Mouse (Mus musculus) liver, embryonic 13.5 days (tissue): ENCODE data around the gene Mrps15. TPM values are rescaled to one million over a fixed set of nuclear protein-coding genes. Genes with fewer than 3 reads are reported as not detected.

Source experiments
- ATAC-seq: fragments of 200-750 bp; cut with Nextera tagmentation; 2 replicates; pipeline ENCODE4 v1.8.0; 2017; ENCODE audit warnings: low read depth, mild to moderate bottlenecking, moderate number of reproducible peaks, moderate library complexity
- DNase-seq: peaks from one replicate; pipeline ENCODE4 v3.0.0; 2022
- H3K27ac ChIP-seq: fragments of 300-500 bp; sonication (generic); 2 replicates; pipeline ENCODE4 v1.5.1; 2015; ENCODE audit warnings: moderate library complexity, mild to moderate bottlenecking, inconsistent platforms
- H3K27me3 ChIP-seq: fragments of 300-500 bp; sonication (generic); 2 replicates; pipeline ENCODE4 v1.6.1; 2015; ENCODE audit warnings: mild to moderate bottlenecking, inconsistent platforms
- H3K36me3 ChIP-seq: fragments of 300-500 bp; sonication (generic); 2 replicates; pipeline ENCODE4 v1.6.1; 2015; ENCODE audit warnings: mild to moderate bottlenecking, inconsistent platforms
- H3K4me1 ChIP-seq: fragments of 300-500 bp; sonication (generic); replicated peaks from 2 replicates; pipeline ENCODE4 v1.6.1; 2015; ENCODE audit warnings: inconsistent platforms
- H3K4me2 ChIP-seq: fragments of 300-500 bp; sonication (generic); 2 replicates; pipeline ENCODE4 v1.6.1; 2015; ENCODE audit warnings: inconsistent platforms, mild to moderate bottlenecking, moderate library complexity
- H3K4me3 ChIP-seq: fragments of 300-500 bp; sonication (generic); replicated peaks from 2 replicates; pipeline ENCODE4 v1.5.1; 2015; ENCODE audit warnings: mild to moderate bottlenecking, inconsistent platforms
- H3K9ac ChIP-seq: fragments of 300-500 bp; sonication (generic); 2 replicates; pipeline ENCODE4 v1.6.1; 2015; ENCODE audit warnings: mild to moderate bottlenecking, inconsistent platforms
- H3K9me3 ChIP-seq: fragments of 300-500 bp; sonication (generic); replicated peaks from 2 replicates; pipeline ENCODE4 v1.6.1; 2016; ENCODE audit warnings: inconsistent platforms
- WGBS: fragments of 180-500 bp; shearing (Covaris S2); methylation state at CpG from one replicate; pipeline ENCODE4 v1.1.7; 2015; ENCODE audit not compliant: insufficient replicate concordance; 5-methylcytosine and 5-hydroxymethylcytosine counted together
- polyA plus RNA-seq: library from polyadenylated mRNA; unstranded; fragments of >200 nt; fragmentation: Nextera tagmentation; extraction: Ambion mirVana; gene quantifications from 2 replicates; pipeline ENCODE4 v1.2.1, GENCODE M21; 2015

Mrps15 gene
- polyA plus RNA-seq, 1 experiment from 2014 or later, result 112 TPM

- H3K36me3 ChIP-seq, result no peaks in the 10 kb centered on the region
- DNase-seq, result no peak
- ATAC-seq, result no peak
- H3K4me2 ChIP-seq, result no peak overlapping the region
- WGBS, result 57% methylated on average over 5 of the region's 5 CpGs
- no peak overlapping the region for H3K27ac ChIP-seq
- no peak overlapping the region for H3K9ac ChIP-seq
- H3K4me1 ChIP-seq, result no peaks in the 10 kb centered on the region
- H3K4me3 ChIP-seq, result no peak overlapping the region
- no peaks in the 10 kb centered on the region for H3K9me3 ChIP-seq
- 0 out of 2 replicates have a peak, but pooled peaks cover 4% of the 10 kb centered on the region for H3K27me3 ChIP-seq
Measured at GRCm38 (mm10) chr4:126035413-126035812, 11.3 kb upstream of the Mrps15 start.

GRCm38 (mm10) chr4:126051617-126052016, 4.9 kb downstream of the Mrps15 start:
- ATAC-seq, result no peak
- Histone ChIP-seq H3K4me3 (no peak overlapping the region), H3K27ac (no peak overlapping the region), H3K4me2 (no peak overlapping the region), H3K27me3 (no peaks in the 10 kb centered on the region), H3K4me1 (peaks cover 17% of the 10 kb centered on the region), H3K36me3 (peaks cover 67% of the 10 kb centered on the region), H3K9ac (no peak overlapping the region), H3K9me3 (no peaks in the 10 kb centered on the region)
- WGBS, result 64% methylated on average over 7 of the region's 7 CpGs
- no peak for DNase-seq

GRCm38 (mm10) chr4:126057207-126058133, 10.7 kb downstream of the Mrps15 start:
- Histone ChIP-seq H3K9ac (peak overlapping the region; percentile 83), H3K27ac (peak overlapping the region; percentile 89), H3K9me3 (no peaks in the 10 kb centered on the region), H3K4me3 (peak overlapping the region; percentile 80), H3K27me3 (no peaks in the 10 kb centered on the region), H3K4me2 (peak overlapping the region; percentile 92), H3K36me3 (peaks cover 35% of the 10 kb centered on the region), H3K4me1 (peaks cover 25% of the 10 kb centered on the region)
- 8% methylated on average over 19 of the region's 19 CpGs for WGBS
- ATAC-seq (peak; percentile 41), DNase-seq (no peak)

- peak within 1 kb of the TSS; percentile 92 for H3K4me2 ChIP-seq
- H3K4me3 ChIP-seq, result peak within 1 kb of the TSS; percentile 80
- H3K27me3 ChIP-seq, result no peaks in the 10 kb centered on the region
- 2% methylated on average over 57 of the region's 57 CpGs for WGBS
- peaks cover 28% of the 10 kb centered on the region for H3K36me3 ChIP-seq
- peaks cover 25% of the 10 kb centered on the region for H3K4me1 ChIP-seq
- H3K27ac ChIP-seq, result peak within 1 kb of the TSS; percentile 89
- peak within 1 kb of the TSS; percentile 83 for H3K9ac ChIP-seq
- ATAC-seq (peak; percentile 96), DNase-seq (peak; percentile 88)
- H3K9me3 ChIP-seq, result no peaks in the 10 kb centered on the region
Measured at GRCm38 (mm10) chr4:126058134-126058996, 11.6 kb downstream of the Mrps15 start, which contains the start of gene Oscp1. Gene Oscp1 (plus strand): TSS chr4:126058565.

- ATAC-seq (no peak), DNase-seq (no peak)
- Histone ChIP-seq H3K27me3 (no peaks in the 10 kb centered on the region), H3K4me1 (peaks cover 25% of the 10 kb centered on the region), H3K36me3 (peaks cover 23% of the 10 kb centered on the region), H3K27ac (0 out of 2 replicates have a peak overlapping the region, but pooled peaks have one; percentile 3), H3K9me3 (no peaks in the 10 kb centered on the region), H3K9ac (peak overlapping the region; percentile 71), H3K4me3 (peak overlapping the region; percentile 80), H3K4me2 (peak overlapping the region; percentile 92)
- WGBS, result 40% methylated on average over 9 of the region's 9 CpGs
Measured at GRCm38 (mm10) chr4:126058997-126059362, 12.3 kb downstream of the Mrps15 start.

- Histone ChIP-seq H3K4me3 (no peak overlapping the region), H3K9me3 (no peaks in the 10 kb centered on the region), H3K4me2 (no peak overlapping the region), H3K27ac (no peak overlapping the region), H3K27me3 (no peaks in the 10 kb centered on the region), H3K36me3 (no peaks in the 10 kb centered on the region), H3K9ac (no peak overlapping the region), H3K4me1 (peaks cover 9% of the 10 kb centered on the region)
- DNase-seq (no peak), ATAC-seq (no peak)
- WGBS, result 52% methylated on average over 1 of the region's 1 CpGs
Measured at GRCm38 (mm10) chr4:126062856-126063255, 16.1 kb downstream of the Mrps15 start.

GRCm38 (mm10) chr4:126065241-126065640, 18.5 kb downstream of the Mrps15 start:
- Histone ChIP-seq H3K4me3 (no peak overlapping the region), H3K27ac (no peak overlapping the region), H3K9me3 (no peaks in the 10 kb centered on the region), H3K36me3 (no peaks in the 10 kb centered on the region), H3K4me2 (no peak overlapping the region), H3K9ac (no peak overlapping the region), H3K4me1 (no peaks in the 10 kb centered on the region), H3K27me3 (no peaks in the 10 kb centered on the region)
- WGBS, result 71% methylated on average over 7 of the region's 7 CpGs
- ATAC-seq (no peak), DNase-seq (no peak)

- H3K9me3 ChIP-seq, result no peaks in the 10 kb centered on the region
- H3K4me2 ChIP-seq, result no peak overlapping the region
- DNase-seq, result no peak
- no peak overlapping the region for H3K9ac ChIP-seq
- no peak for ATAC-seq
- no peak overlapping the region for H3K27ac ChIP-seq
- no peaks in the 10 kb centered on the region for H3K36me3 ChIP-seq
- H3K4me3 ChIP-seq, result no peak overlapping the region
- 62% methylated on average over 15 of the region's 15 CpGs for WGBS
- no peaks in the 10 kb centered on the region for H3K27me3 ChIP-seq
- H3K4me1 ChIP-seq, result no peaks in the 10 kb centered on the region
Measured at GRCm38 (mm10) chr4:126067401-126068077, 20.8 kb downstream of the Mrps15 start.

- Histone ChIP-seq H3K4me3 (no peak overlapping the region), H3K36me3 (no peaks in the 10 kb centered on the region), H3K4me2 (no peak overlapping the region), H3K9me3 (no peaks in the 10 kb centered on the region), H3K9ac (no peak overlapping the region), H3K4me1 (no peaks in the 10 kb centered on the region), H3K27ac (no peak overlapping the region), H3K27me3 (no peaks in the 10 kb centered on the region)
- DNase-seq, result no peak
- ATAC-seq, result no peak
- 58% methylated on average over 6 of the region's 6 CpGs for WGBS
Measured at GRCm38 (mm10) chr4:126068842-126069241, 22.1 kb downstream of the Mrps15 start.

GRCm38 (mm10) chr4:126077833-126078232, 31.1 kb downstream of the Mrps15 start:
- 63% methylated on average over 6 of the region's 6 CpGs for WGBS
- Histone ChIP-seq H3K9me3 (no peaks in the 10 kb centered on the region), H3K4me3 (no peak overlapping the region), H3K4me1 (peaks cover under 1% of the 10 kb centered on the region), H3K36me3 (no peaks in the 10 kb centered on the region), H3K27ac (no peak overlapping the region), H3K27me3 (no peaks in the 10 kb centered on the region), H3K9ac (no peak overlapping the region), H3K4me2 (no peak overlapping the region)
- DNase-seq (no peak), ATAC-seq (no peak)

- ATAC-seq, result no peak
- peaks cover 10% of the 10 kb centered on the region for H3K4me1 ChIP-seq
- H3K4me3 ChIP-seq, result no peak overlapping the region
- H3K27ac ChIP-seq, result no peak overlapping the region
- no peak overlapping the region for H3K4me2 ChIP-seq
- no peaks in the 10 kb centered on the region for H3K9me3 ChIP-seq
- DNase-seq, result no peak
- no peaks in the 10 kb centered on the region for H3K36me3 ChIP-seq
- H3K9ac ChIP-seq, result no peak overlapping the region
- no peaks in the 10 kb centered on the region for H3K27me3 ChIP-seq
- WGBS, result 61% methylated on average over 4 of the region's 4 CpGs
Measured at GRCm38 (mm10) chr4:126079266-126079665, 32.5 kb downstream of the Mrps15 start.
